Mouse (Mus musculus) megakaryocyte-erythroid progenitor cell, adult 5-6 weeks (primary cell): ENCODE results near the gene Hip1r. TPM values are rescaled to one million over a fixed set of nuclear protein-coding genes. Genes with fewer than 3 reads are reported as not detected.
A peak's percentile ranks its signal among the peaks of the same experiment; 100 is the strongest.
"Not testable (repeated sequence)": the region's sequence is repeated elsewhere in the genome, so short reads cannot be mapped to it uniquely, and the experiment has no call there.

Experiments
- ATAC-seq: replicated peaks from 2 replicates; pipeline ENCODE4 v1.8.0; 2016; ENCODE audit warnings: mild to moderate bottlenecking, inconsistent platforms; ENCODE audit not compliant: severe bottlenecking, poor library complexity, low FRiP score, low TSS enrichment
- total RNA-seq, 2 experiments: library from RNA; stranded (forward) in 1 of 2; stranded (reverse) in 1 of 2; fragments of 200-1000, 215-1000 nt in 1 of 2; fragments of >200 nt in 1 of 2; fragmentation: Nextera tagmentation in 1 of 2; gene quantifications; 2 replicates each; pipeline ENCODE4 v1.2.3; 2014 to 2017

Gene Hip1r
- total RNA-seq, 2 experiments from 2014 or later = 9.5 to 30.9 TPM

DNA sequence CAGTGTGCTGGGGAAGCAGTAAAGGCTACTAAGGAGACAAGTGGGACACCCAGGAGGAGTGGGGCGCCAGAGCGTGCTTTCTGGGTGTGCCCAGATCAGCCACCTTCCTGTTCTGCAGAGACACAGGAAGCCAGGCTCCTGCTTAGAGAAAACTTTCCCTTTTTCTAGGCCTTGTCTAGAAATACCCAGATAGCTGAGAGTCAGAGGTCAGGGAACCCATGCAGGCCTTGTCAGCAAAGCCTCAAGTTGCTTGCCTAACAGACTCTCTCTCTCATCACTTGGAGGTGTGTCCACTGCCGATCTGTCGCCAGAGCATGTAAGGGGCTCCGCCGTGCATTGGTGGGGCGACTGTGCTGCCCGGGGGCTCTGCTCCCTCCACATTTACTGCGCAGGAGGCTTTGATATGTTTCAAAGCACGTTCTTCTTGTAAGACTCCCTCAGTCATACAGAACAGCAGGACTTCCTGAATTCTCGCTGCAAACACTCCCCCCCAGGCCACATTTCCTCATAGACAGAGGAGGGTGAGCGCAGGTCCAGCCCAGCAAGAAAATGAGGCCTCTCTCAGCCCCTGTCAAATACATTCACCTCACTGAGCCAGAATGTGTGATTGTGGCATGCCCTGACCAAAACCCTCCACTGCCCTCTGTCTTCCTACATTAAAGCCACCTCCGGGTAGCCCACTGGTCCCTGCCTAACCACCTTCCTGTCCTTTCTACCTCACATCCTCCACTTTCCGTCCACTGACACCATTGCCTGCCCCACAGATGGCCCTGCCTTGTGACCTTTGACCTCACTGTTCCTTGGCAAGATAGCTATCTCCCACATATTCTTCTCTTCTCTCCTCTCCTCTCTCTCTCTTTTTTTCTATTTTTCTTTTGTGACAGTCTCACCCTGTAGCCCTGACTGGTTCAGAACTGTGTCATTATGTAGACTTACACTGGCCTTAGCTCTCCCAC lies 76.9 kb downstream of the Hip1r start:
- ATAC-seq = peak; percentile 5; the same call in 1 of the 2 replicates

GRCm38 (mm10) chr5:124051899-124052491 lies 78.6 kb downstream of the Hip1r start:
- ATAC-seq = peak; percentile 91

DNA sequence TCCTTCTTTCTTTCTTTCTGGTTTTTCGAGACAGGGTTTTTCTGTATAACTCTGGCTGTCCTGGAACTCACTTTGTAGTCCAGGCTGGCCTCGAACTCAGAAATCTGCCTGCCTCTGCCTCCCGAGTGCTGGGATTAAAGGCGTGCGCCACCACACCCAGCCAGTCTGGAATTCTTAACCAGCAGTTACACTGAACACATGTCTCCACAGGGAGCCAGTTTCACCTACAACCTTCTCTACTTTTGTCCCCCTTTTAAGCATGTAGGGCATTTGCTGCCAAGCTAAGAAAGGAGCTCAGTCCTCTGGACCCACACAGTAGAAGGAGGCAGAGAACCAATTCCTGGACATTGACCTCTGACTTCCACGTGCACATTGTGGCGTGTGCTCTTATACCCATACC lies 79.2 kb downstream of the Hip1r start:
- not testable (repeated sequence) for ATAC-seq

Other genes starting within 250 kb of the Hip1r start
- 108 and 119 TPM in 2 replicates for gene Rsrc2, start 224.2 kb upstream of the Hip1r start, total RNA-seq (2014; fragmentation: Nextera tagmentation)
- gene Rsrc2, start 224.2 kb upstream of the Hip1r start, total RNA-seq (2017) = 335 and 401 TPM in 2 replicates
- 56.1 and 72.6 TPM in 2 replicates for gene Kntc1, start 223.9 kb upstream of the Hip1r start, total RNA-seq (2014; fragmentation: Nextera tagmentation)
- gene Kntc1, start 223.9 kb upstream of the Hip1r start, total RNA-seq (2017) = 29.7 and 48.6 TPM in 2 replicates
- gene Hcar2, start 108.1 kb upstream of the Hip1r start, total RNA-seq (2014; fragmentation: Nextera tagmentation) = not detected in 2 replicates
- gene Hcar2, start 108.1 kb upstream of the Hip1r start, total RNA-seq (2017) = not detected in 2 replicates
- gene Hcar1, start 93.6 kb upstream of the Hip1r start, total RNA-seq (2014; fragmentation: Nextera tagmentation) = not detected in 2 replicates
- not detected in 2 replicates for gene Hcar1, start 93.6 kb upstream of the Hip1r start, total RNA-seq (2017)
- 102 and 106 TPM in 2 replicates for gene Denr, start 66.5 kb upstream of the Hip1r start, total RNA-seq (2014; fragmentation: Nextera tagmentation)
- 96.4 and 102 TPM in 2 replicates for gene Denr, start 66.5 kb upstream of the Hip1r start, total RNA-seq (2017)
- gene Gm43518, start 46.2 kb upstream of the Hip1r start, total RNA-seq (2014; fragmentation: Nextera tagmentation) = not detected in 2 replicates
- not detected in 2 replicates for gene Gm43518, start 46.2 kb upstream of the Hip1r start, total RNA-seq (2017)
- gene Ccdc62, start 42.9 kb upstream of the Hip1r start, total RNA-seq (2014; fragmentation: Nextera tagmentation) = 2.1 and 3.3 TPM in 2 replicates
- 2.6 and 4.2 TPM in 2 replicates for gene Ccdc62, start 42.9 kb upstream of the Hip1r start, total RNA-seq (2017)
- 20.8 and 34.3 TPM in 2 replicates for gene Vps37b, start 58.6 kb downstream of the Hip1r start, total RNA-seq (2014; fragmentation: Nextera tagmentation)
- gene Vps37b, start 58.6 kb downstream of the Hip1r start, total RNA-seq (2017) = 12.8 and 15.5 TPM in 2 replicates
- 5.2 and 9.3 TPM in 2 replicates for gene Abcb9, start 122.2 kb downstream of the Hip1r start, total RNA-seq (2014; fragmentation: Nextera tagmentation)
- gene Abcb9, start 122.2 kb downstream of the Hip1r start, total RNA-seq (2017) = 0.95 and 3.5 TPM in 2 replicates
- 16.1 and 16.8 TPM in 2 replicates for gene Ogfod2, start 138.7 kb downstream of the Hip1r start, total RNA-seq (2014; fragmentation: Nextera tagmentation)
- gene Ogfod2, start 138.7 kb downstream of the Hip1r start, total RNA-seq (2017) = 8.0 and 11.9 TPM in 2 replicates
- 88.4 and 129 TPM in 2 replicates for gene Arl6ip4, start 142.5 kb downstream of the Hip1r start, total RNA-seq (2014; fragmentation: Nextera tagmentation)
- gene Arl6ip4, start 142.5 kb downstream of the Hip1r start, total RNA-seq (2017) = 120 and 128 TPM in 2 replicates